Mouse (Mus musculus) forebrain, embryonic 14.5 days (tissue): ENCODE data around the gene Parp11. TPM values are rescaled to one million over a fixed set of nuclear protein-coding genes. Genes with fewer than 3 reads are reported as not detected.
A peak's percentile ranks its signal among the peaks of the same experiment; 100 is the strongest.

Experiments used
- ATAC-seq: fragments of 200-750 bp; cut with Nextera tagmentation; 2 replicates; pipeline ENCODE4 v1.8.0; 2017; ENCODE audit warnings: mild to moderate bottlenecking, moderate library complexity
- DNase-seq: peaks from one replicate; pipeline ENCODE4 v3.0.0-alpha.2; 2015; ENCODE audit warnings: low spot score
- H3K27ac ChIP-seq: fragments of 300-500 bp; sonication (generic); 2 replicates; pipeline ENCODE4 v1.5.1; 2014; ENCODE audit warnings: low read depth, mild to moderate bottlenecking, control low read depth, low read length, moderate library complexity
- H3K27me3 ChIP-seq: fragments of 300-500 bp; sonication (generic); replicated peaks from 2 replicates; pipeline ENCODE4 v1.6.1; 2014; ENCODE audit warnings: low read length, control low read depth, mixed read lengths; ENCODE audit not compliant: control insufficient read depth, insufficient read depth
- H3K36me3 ChIP-seq: fragments of 300-500 bp; sonication (generic); 2 replicates; pipeline ENCODE4 v1.6.1; 2014; ENCODE audit warnings: low read length, control low read depth; ENCODE audit not compliant: control insufficient read depth, insufficient read depth
- H3K4me1 ChIP-seq: fragments of 300-500 bp; sonication (generic); 2 replicates; pipeline ENCODE4 v1.6.1; 2014; ENCODE audit warnings: antibody characterized with exemption, low read length, control low read depth; ENCODE audit not compliant: control insufficient read depth, insufficient read depth
- H3K4me2 ChIP-seq: fragments of 300-500 bp; sonication (generic); 2 replicates; pipeline ENCODE4 v1.6.1; 2014; ENCODE audit warnings: mild to moderate bottlenecking, control low read depth, low read length
- H3K4me3 ChIP-seq: fragments of 300-500 bp; sonication (generic); 2 replicates; pipeline ENCODE4 v1.5.1; 2014; ENCODE audit warnings: low read depth, low read length, control low read depth
- H3K9ac ChIP-seq: fragments of 300-500 bp; sonication (generic); 2 replicates; pipeline ENCODE4 v1.6.1; 2014; ENCODE audit warnings: mild to moderate bottlenecking, low read length, control low read depth, moderate library complexity
- H3K9me3 ChIP-seq: fragments of 300-500 bp; sonication (generic); replicated peaks from 2 replicates; pipeline ENCODE4 v1.6.1; 2016; ENCODE audit warnings: low read length, control low read depth, mixed read lengths; ENCODE audit not compliant: control insufficient read depth
- WGBS: fragments of 180-500 bp; shearing (Covaris S2); extraction: QIAGEN DNeasy Blood & Tissue Kit; methylation state at CpG from one replicate; pipeline ENCODE4 v1.1.7; 2014; 5-methylcytosine and 5-hydroxymethylcytosine counted together
- polyA plus RNA-seq: library from polyadenylated mRNA; unstranded; fragments of >200 nt; fragmentation: Nextera tagmentation; extraction: Ambion mirVana; gene quantifications from 2 replicates; pipeline ENCODE4 v1.2.1, GENCODE M21; 2014

Gene Parp11
- polyA plus RNA-seq, result 83.3 and 90.2 TPM in 2 replicates

DNA sequence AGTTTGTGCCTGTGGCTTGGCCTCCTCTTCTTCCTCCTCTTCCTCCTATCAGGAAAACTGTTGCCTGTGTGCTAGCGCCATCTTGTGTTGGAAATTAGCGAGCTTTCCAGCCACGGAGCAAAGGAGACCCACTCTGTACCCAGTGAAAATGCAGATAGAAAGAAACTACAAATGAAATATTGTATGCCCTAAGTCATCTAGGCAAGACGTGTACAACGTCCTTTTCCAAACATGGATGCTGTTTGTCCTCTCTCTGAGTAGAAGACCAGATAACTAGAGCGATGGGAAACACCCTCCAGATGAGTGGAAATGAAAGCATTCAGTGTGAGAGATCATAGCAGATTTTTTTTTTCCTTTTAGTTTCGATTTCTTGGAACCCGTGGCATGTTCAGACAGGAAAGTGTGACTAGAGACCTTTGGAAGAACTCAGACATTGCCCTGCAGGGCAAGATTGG is at the start of gene Parp11:
Parp11 (plus strand) TSS at position 405 of the 455 bp plus-strand sequence.
- H3K36me3 ChIP-seq, result no peaks in the 10 kb centered on the region
- DNase-seq (peak; percentile 79), ATAC-seq (no peak)
- H3K9me3 ChIP-seq, result no peaks in the 10 kb centered on the region
- H3K4me3 ChIP-seq, result no peak within 1 kb of the TSS
- WGBS, result 17% methylated on average over 8 of the region's 8 CpGs
- H3K27ac ChIP-seq, result no peak within 1 kb of the TSS
- no peak within 1 kb of the TSS for H3K9ac ChIP-seq
- H3K27me3 ChIP-seq, result no peaks in the 10 kb centered on the region
- no peak within 1 kb of the TSS for H3K4me2 ChIP-seq
- peaks cover 54% of the 10 kb centered on the region for H3K4me1 ChIP-seq

- Histone ChIP-seq H3K4me2 (no peak overlapping the region), H3K4me3 (no peak overlapping the region), H3K36me3 (no peaks in the 10 kb centered on the region), H3K9me3 (no peaks in the 10 kb centered on the region), H3K4me1 (peaks cover 10% of the 10 kb centered on the region), H3K9ac (no peak overlapping the region), H3K27ac (no peak overlapping the region), H3K27me3 (no peaks in the 10 kb centered on the region)
- DNase-seq (no peak), ATAC-seq (no peak)
- 54% methylated on average over 2 of the region's 2 CpGs for WGBS
These were observed 48.6 kb upstream of the Parp11 start for GRCm38 (mm10) chr6:127398073-127398472.

- no peaks in the 10 kb centered on the region for H3K36me3 ChIP-seq
- no peak overlapping the region for H3K4me2 ChIP-seq
- H3K9ac ChIP-seq, result no peak overlapping the region
- H3K4me3 ChIP-seq, result no peak overlapping the region
- H3K27me3 ChIP-seq, result no peaks in the 10 kb centered on the region
- no peak overlapping the region for H3K27ac ChIP-seq
- WGBS, result 52% methylated on average over 3 of the region's 3 CpGs
- H3K4me1 ChIP-seq, result peaks cover 25% of the 10 kb centered on the region
- H3K9me3 ChIP-seq, result no peaks in the 10 kb centered on the region
- ATAC-seq (no peak), DNase-seq (no peak)
These were observed 45.2 kb upstream of the Parp11 start for GRCm38 (mm10) chr6:127401419-127401818.

GRCm38 (mm10) chr6:127404070-127404810 is 42.4 kb upstream of the Parp11 start:
- peak; percentile 95 for DNase-seq
- H3K9ac ChIP-seq, result no peak overlapping the region
- H3K4me3 ChIP-seq, result no peak overlapping the region
- H3K4me2 ChIP-seq, result no peak overlapping the region
- H3K27me3 ChIP-seq, result no peaks in the 10 kb centered on the region
- 5% methylated on average over 13 of the region's 13 CpGs for WGBS
- no peaks in the 10 kb centered on the region for H3K9me3 ChIP-seq
- H3K36me3 ChIP-seq, result no peaks in the 10 kb centered on the region
- peak; percentile 93 for ATAC-seq
- peak overlapping the region; percentile 88 for H3K27ac ChIP-seq
- peaks cover 34% of the 10 kb centered on the region for H3K4me1 ChIP-seq

DNA sequence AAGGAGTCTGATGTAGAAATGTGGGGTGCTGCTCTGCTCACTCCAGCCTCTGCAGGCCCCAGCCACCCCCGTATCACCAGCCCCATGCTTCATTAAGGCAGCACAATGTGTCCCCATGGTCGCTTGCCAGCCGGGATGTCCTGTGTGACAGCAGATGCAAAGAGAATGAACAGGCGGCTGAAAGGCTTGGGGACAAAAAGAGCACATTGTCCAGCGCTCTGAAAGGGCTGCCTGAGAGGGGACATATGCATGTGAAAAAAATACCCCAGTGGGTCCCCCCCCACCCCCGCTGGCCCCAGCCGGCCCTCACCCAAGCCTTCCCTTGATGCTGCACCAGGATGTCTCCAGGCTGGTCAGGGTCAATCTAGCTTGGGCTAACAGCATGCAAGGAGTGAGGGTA is 41.0 kb upstream of the Parp11 start:
- DNase-seq, result peak; percentile 91
- H3K4me2 ChIP-seq, result peak overlapping the region; percentile 17; the same call in 1 of the 2 replicates
- no peaks in the 10 kb centered on the region for H3K27me3 ChIP-seq
- H3K36me3 ChIP-seq, result no peaks in the 10 kb centered on the region
- no peak overlapping the region for H3K9ac ChIP-seq
- 8% methylated on average over 7 of the region's 7 CpGs for WGBS
- no peaks in the 10 kb centered on the region for H3K9me3 ChIP-seq
- H3K27ac ChIP-seq, result peak overlapping the region; percentile 88
- H3K4me3 ChIP-seq, result no peak overlapping the region
- ATAC-seq, result peak; percentile 47
- H3K4me1 ChIP-seq, result peaks cover 34% of the 10 kb centered on the region

- peak overlapping the region; percentile 9; the same call in 1 of the 2 replicates for H3K9ac ChIP-seq
- no peak overlapping the region for H3K4me2 ChIP-seq
- ATAC-seq (peak; percentile 19), DNase-seq (peak; percentile 79)
- H3K4me1 ChIP-seq, result peaks cover 32% of the 10 kb centered on the region
- H3K27me3 ChIP-seq, result no peaks in the 10 kb centered on the region
- H3K9me3 ChIP-seq, result no peaks in the 10 kb centered on the region
- H3K36me3 ChIP-seq, result no peaks in the 10 kb centered on the region
- WGBS, result 10% methylated on average over 4 of the region's 4 CpGs
- H3K4me3 ChIP-seq, result no peak overlapping the region
- H3K27ac ChIP-seq, result peak overlapping the region; percentile 40
These were observed 38.9 kb upstream of the Parp11 start for GRCm38 (mm10) chr6:127407742-127408141.

DNA sequence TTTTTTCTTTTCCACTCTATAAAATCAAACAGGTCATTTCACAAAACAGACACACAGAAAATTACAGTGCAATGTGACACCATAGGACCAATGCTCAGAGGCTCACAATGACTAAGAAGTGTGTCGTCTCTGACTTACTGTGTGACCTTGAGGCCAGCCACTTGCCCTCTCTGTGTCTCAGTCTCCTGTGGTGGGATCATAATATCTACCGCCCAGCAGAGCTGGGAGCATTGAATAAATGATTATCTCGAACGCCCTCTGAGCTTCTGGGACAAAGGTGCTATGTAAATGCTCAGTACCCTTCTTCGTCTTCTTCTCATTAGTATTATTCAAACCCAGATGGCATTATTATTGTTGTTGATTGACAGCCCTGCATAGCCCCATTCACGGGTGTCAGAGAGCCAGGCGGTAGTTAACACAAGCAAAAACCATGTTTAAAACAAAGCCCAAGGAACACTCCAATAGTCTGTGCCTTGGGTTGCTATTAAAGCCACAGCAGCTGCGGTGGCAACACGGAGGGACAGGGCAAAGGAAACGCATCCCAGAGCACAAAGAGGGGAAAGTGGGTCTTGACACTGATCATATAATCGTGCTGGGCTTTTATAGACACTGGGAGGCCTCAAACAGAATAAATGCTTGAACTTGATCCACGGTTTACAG is 29.0 kb upstream of the Parp11 start:
- WGBS, result 11% methylated on average over 12 of the region's 12 CpGs
- Histone ChIP-seq H3K4me1 (peaks cover 18% of the 10 kb centered on the region), H3K36me3 (no peaks in the 10 kb centered on the region), H3K27ac (peak overlapping the region; percentile 75), H3K9ac (no peak overlapping the region; the same call in 1 of the 2 replicates), H3K4me2 (no peak overlapping the region), H3K4me3 (no peak overlapping the region), H3K27me3 (no peaks in the 10 kb centered on the region), H3K9me3 (no peaks in the 10 kb centered on the region)
- ATAC-seq (peak; percentile 94), DNase-seq (peak; percentile 92)

- Histone ChIP-seq H3K4me2 (no peak overlapping the region), H3K4me1 (peaks cover 18% of the 10 kb centered on the region), H3K9ac (no peak overlapping the region; the same call in 1 of the 2 replicates), H3K27me3 (no peaks in the 10 kb centered on the region), H3K9me3 (no peaks in the 10 kb centered on the region), H3K27ac (peak overlapping the region; percentile 75), H3K4me3 (no peak overlapping the region), H3K36me3 (no peaks in the 10 kb centered on the region)
- peak; percentile 52 for ATAC-seq
- 48% methylated on average over 2 of the region's 2 CpGs for WGBS
- no peak for DNase-seq
These were observed 28.3 kb upstream of the Parp11 start for GRCm38 (mm10) chr6:127418322-127418721.

- Histone ChIP-seq H3K9me3 (no peaks in the 10 kb centered on the region), H3K4me2 (no peak overlapping the region), H3K27me3 (no peaks in the 10 kb centered on the region), H3K9ac (no peak overlapping the region), H3K4me1 (peaks cover 18% of the 10 kb centered on the region), H3K36me3 (no peaks in the 10 kb centered on the region), H3K27ac (no peak overlapping the region), H3K4me3 (no peak overlapping the region)
- WGBS, result 72% methylated on average over 2 of the region's 2 CpGs
- no peak for DNase-seq
- ATAC-seq, result no peak
These were observed 26.5 kb upstream of the Parp11 start for GRCm38 (mm10) chr6:127420115-127420514.
